Mouse (Mus musculus): ENCODE data around the gene Hist1h3e.

The Hist1h3e gene

DNA sequence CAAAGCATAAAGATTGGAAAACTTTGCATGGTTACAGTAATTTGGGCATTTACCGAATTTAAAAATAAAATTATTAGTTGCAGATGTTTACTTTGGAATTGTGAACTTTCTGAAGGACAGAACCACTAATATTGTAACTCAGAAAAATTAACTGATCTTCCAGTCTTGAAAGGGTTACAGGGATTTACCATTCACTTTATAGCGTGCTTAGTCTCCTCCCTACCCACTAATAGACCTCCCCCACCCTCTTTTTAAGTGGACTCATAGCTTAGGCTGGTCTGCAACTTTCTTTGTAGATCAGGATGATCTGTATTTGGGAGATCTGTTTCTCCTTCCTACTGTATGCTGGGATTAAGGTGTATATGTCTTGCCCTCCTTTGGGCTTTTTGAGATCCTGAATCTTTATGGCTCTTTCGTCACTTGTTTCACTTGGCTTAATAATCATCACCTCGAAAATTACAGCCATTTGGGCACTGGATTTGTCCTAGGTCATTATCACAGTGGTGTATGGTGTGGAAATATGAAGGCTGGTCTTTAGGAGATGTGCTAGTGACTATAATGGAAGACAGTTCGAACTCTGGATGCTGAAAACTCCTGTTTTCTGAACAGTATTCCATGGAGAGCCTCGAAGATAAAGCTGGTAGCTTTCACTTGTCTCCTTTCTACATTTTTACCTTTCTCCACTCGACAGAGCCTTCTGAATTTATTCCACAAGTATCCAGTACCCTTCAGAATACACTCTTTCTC, 25.9 kb downstream of the Hist1h3e start:
- DNase-seq: no peak

DNA sequence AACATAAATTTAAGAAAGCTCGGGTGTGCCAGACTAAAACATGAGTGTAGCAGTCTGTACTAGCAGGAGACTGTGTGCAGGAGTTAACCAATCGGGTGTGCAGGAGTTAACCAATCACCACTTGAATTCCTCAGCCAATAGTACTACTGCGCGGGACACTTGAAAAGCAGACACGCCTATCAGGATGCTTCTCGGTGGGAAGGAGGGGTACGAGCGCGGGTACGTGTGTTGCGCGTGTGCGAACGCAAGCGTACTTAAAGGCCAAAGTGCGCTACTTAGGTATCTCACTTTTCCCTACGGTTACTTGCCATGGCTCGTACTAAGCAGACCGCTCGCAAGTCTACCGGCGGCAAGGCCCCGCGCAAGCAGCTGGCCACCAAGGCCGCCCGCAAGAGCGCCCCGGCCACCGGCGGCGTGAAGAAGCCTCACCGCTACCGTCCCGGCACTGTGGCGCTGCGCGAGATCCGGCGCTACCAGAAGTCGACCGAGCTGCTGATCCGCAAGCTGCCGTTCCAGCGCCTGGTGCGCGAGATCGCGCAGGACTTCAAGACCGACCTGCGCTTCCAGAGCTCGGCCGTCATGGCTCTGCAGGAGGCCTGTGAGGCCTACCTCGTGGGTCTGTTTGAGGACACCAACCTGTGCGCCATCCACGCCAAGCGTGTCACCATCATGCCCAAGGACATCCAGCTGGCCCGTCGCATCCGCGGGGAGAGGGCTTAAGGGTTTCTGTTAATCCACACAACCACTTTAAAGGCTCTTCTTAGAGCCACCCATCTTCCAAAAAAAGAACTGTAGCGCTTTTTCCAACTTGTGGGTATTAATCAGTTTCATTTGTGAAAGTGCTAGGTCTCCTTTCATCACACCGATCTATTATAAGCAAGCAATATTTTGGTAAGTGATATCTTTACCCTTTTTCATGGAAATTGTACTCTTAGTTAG, 26.8 kb downstream of the Hist1h3e start, which contains the start of gene Hist1h3g:
Gene Hist1h3g, plus strand, starts transcription at position 286 of the 939 bp plus-strand sequence.
- peak; percentile 81 to 88 for DNase-seq

DNA sequence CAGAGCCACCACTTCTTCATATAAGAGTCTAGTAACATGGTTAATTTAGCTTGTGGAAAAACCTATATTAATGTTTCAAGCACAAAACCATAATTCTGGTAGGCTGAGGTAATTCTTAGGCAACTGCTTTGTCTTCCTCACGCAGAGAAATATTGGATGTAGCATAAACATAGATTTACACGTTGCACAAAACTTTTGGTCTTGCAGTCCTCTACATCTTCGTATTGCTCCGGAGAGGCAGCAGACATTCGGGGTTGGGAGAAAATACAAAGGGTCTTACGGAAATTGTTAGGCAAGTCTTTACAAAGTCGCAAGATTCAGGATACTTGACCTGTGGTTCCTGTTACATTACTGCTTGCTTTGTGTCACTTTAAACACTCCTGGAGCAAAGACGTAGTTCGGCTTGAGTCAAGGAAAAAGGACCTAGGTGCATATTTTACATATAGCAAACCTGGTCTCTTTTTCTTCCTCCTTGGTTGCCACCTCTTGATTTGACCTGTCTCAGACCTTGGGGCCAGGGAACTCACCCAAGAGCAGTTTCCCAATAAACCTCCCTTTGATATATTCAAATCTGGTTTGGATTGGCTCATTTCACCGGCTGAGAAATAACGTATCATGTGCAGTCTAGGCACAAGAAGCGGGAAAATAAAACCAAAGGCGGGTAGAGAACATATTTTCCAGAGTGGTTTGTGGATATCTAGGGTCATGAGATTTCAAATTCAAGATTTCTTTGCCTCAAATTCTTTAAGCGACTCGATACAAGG, 27.6 kb downstream of the Hist1h3e start:
- no peak for DNase-seq

DNA sequence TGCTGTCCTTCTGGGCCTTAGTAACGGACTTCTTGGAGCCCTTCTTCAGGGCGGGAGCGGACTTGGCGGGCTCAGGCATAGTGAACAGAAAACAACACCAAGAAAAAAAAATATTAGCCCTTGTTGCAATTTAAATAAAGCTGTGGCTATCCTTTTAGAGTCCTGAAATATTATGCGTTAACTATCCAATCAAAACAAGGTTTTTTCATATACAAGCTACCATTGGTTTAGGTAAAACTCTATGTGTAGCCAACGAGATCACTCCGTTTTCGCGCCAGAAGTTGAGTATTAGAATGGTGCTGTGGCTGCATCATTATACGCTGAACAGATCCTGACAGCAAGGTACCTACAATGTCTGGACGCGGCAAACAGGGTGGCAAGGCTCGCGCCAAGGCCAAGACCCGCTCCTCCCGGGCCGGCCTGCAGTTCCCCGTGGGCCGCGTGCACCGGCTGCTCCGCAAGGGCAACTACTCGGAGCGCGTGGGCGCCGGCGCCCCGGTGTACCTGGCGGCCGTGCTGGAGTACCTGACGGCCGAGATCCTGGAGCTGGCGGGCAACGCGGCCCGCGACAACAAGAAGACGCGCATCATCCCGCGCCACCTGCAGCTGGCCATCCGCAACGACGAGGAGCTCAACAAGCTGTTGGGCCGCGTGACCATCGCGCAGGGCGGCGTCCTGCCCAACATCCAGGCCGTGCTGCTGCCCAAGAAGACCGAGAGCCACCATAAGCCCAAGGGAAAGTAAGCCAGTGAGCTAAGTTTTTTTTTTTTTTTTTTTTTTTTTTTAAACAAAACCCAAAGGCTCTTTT, 28.4 kb downstream of the Hist1h3e start, which contains the start of gene Hist1h2af:
Gene Hist1h2af, plus strand, starts transcription at position 347 of the 808 bp plus-strand sequence.
- DNase-seq: peak; percentile 66 to 77

DNA sequence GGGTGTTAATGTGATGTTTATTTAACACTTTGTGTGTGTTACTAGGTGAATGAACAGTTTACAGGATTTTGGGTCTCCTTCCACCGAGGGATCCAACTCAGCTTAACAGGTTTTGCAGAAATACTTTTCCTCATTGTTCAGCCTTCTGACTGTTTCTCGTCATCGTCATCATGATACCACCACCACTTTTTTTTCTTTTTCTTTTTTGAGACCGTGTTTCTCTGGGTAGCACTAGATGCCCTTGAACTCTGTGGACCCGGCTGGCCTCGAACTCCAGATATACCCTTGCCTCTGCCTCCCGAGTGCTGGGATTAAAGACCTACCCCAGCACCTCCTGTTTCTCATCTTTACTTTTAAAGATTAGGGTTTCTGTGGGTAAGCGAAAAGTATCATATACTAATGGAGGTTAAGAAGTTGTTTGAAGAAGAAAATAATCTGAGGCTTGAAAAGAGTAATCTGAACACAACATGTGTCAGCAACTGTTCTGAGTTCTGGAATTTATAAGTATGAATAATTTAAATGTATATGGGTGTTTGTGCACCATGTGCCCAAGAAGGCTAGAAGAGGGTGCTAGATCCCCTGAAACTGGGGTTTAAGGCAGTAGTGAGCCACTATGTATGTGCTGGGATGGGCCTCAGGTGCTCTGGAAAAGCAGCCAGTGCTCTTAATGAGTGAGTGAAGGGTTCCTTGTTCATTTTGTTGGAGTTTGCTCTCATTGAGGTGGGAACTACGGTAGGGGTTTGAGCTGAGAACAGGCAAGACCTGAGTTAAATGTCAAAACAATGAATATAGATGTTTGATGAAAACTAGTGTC, 29.7 kb downstream of the Hist1h3e start:
- DNase-seq: no peak

DNA sequence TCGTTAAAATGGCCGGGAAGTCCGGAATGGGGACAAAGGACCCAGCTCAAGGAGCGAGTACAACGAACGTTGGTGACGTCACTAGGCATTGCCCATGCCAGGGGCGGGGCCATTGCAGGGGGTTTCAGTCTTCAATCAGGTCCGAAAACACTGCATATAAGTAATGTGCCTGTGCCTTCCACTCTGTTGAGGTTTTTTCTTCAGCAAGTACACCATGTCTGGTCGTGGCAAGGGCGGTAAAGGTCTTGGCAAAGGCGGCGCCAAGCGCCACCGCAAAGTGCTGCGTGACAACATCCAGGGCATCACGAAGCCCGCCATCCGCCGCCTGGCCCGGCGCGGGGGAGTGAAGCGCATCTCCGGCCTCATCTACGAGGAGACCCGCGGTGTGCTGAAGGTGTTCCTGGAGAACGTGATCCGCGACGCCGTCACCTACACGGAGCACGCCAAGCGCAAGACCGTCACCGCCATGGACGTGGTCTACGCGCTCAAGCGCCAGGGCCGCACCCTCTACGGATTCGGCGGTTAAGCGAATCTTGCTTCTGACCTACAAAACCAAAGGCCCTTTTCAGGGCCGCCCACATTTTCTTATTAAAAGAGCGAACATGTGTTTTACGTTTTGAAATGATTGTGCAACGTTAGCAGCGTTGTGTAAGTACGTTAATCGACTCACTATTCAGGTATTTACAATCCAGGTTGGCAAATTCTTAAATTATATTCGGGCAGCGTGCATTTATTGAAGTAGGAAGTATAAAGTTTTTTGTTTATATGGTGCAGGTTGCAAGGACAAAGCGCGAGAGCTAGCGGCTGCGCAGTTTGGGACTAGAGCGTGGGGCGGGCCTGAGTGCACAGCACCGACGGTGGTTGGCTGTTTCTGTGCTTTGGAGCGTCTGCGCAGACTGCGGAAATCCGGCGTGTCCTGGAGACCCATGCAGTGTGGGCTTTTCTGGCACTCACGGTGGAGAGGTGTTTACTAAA, 31.0 kb downstream of the Hist1h3e start, which contains the start of gene Hist1h4h:
Gene Hist1h4h, plus strand, starts transcription at position 150 of the 975 bp plus-strand sequence.
- DNase-seq: peak; percentile 95 to 97

DNA sequence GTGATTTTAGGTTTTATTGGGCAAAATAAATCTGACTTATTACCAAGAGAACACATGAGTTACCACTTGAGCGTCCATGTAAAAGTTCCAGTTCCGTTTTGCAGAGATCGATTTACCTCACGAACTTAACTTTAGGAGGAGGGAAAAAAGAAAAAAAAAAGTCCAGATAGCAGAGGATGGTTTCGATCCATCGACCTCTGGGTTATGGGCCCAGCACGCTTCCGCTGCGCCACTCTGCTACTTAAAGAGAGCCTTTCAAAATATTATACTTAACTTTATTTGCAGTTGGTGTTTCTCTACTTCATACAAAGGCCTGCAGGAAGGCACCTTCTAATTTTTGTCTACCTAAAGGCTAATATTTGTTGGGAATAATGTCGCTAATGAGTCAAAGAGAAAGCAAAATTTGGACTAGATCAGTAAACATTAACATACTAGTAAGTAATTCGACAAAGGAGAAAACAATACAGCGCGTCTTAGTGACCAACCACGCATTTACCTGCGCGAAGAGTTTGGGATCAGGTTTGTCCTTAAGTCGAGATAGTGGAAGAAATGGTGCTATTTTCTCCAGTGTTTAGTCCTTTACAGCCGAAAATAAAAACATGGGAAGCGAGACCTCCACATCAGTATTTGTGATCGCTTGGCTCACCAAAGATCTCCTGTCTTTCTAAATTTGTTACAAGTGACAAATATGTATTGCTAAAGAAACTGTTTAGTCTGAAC, 31.8 kb downstream of the Hist1h3e start:
- peak; percentile 43 to 67 for DNase-seq

DNA sequence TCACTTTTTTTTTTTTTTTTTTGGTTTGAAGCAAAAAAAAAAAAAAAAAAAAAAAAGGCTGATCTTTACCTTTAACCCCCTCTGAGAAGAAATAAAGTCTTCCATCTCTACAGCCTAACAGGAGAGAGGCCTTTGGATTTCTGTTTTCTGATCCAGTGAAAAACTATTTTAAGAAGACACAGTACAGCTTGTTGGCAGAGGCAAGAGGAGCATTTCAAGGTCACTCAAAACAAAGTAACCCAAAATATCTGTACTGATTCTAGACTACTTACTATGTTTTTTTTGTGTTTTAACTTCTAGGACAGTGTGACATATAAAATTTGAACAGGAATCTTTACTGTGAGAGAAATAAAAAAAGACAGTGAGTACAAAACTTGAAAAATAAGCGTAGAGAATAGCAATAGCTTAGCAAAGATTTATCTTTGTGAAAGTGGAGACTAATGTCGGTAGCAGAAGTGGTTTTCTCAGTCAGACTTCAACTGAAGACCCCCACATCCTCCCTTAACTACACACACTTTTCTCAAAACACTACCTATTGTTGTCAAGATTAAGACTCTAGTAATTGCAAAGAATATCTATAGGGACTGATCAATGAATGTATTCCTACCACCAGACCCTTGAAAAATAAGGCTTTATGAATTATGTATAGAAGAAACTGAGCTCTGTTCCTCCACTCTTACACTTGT, 32.5 kb downstream of the Hist1h3e start:
- no peak for DNase-seq

DNA sequence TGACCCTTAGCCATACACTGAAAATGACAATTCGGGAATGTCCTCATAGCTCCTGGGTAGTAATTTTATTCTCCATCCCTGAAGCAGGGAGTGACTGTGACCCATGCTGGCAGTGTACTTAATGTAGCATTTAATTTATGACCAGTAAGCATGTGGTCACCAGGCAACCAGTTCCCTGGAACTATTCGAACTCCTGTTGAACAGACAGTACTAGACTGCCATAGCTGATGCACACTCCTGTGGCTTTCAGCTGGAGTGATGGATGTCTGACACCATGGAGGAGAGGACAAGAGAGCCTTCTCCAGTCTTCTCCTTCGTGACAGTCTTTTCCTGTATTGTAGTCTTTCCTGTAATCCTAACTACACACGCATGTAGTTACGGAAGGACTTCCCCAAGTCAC, 33.2 kb downstream of the Hist1h3e start:
- DNase-seq: no peak

DNA sequence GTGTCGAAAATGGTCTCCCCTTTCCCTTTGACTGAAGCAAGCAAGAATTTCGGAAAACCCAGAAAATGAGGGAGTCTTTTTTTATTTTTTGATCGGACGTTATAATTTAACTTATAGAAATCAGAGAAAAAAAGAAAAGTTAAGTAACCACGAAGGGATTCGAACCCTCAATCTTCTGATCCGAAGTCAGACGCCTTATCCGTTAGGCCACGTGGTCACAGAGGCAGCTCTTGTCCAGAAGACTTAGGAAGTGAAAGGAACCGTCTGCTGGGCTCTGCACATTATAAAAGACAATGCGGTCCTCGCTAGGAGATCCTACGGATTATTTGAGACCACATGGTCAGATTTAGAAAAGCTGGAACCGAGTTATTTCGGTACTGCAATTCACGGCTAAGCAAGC, 35.9 kb downstream of the Hist1h3e start:
- peak; percentile 82 to 89 for DNase-seq

DNA sequence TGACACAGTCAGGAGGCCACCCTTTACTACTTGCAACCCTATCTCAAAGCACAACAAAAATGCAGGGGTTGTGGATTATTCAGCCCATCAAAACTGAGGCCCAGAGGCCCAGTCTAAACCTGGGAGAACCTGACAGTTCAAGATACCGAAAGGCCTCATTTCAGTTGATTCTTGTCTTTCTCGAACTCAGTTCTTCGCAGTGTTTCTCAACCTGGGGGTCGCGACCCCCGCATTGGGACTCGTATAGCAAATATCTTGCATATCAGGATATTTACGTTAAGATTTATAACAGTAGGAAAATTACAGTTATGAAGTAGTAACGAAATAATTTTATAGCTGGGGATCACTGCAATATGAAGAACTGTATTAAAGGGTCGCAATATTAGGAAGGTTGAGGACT, 36.3 kb downstream of the Hist1h3e start:
- DNase-seq: no peak

DNA sequence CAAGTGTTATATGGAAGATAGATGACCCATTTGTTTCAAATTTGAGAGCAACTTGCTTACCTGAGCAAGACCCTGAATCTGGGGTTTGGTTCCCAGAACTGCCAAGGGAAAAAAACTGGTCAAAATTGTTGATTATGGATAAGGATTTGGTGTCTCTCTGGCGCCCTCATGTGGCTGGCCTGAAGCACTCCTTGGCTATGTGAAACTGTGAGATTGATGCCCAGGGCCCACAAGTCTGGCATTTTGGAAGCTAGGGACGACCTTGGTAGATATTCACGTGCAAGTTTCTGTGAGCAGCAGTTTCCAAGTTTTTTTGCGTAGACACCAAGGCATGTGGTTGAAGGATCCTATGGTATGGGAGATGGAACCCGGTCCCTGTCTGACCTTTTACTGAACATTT, 37.5 kb downstream of the Hist1h3e start:
- DNase-seq: peak; percentile 73 to 75

DNA sequence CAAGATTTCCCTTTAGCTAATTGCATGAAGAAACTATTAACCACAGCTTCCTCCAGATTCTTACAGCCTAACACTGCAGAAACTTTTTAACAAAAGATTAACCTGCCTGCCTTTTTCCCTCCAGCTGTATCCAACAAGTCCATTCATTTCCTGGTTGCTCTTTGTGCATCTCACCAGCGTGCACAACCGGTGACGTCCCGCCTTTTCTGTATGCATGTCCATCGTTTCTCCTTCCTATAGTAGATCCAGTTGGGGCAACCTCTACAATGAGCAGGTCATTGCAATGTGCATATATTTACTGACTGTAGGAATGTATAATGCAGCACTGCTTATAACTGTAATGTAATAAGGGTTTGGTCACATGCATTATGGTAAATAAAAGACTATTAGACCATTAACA, 38.2 kb downstream of the Hist1h3e start:
- no peak for DNase-seq

DNA sequence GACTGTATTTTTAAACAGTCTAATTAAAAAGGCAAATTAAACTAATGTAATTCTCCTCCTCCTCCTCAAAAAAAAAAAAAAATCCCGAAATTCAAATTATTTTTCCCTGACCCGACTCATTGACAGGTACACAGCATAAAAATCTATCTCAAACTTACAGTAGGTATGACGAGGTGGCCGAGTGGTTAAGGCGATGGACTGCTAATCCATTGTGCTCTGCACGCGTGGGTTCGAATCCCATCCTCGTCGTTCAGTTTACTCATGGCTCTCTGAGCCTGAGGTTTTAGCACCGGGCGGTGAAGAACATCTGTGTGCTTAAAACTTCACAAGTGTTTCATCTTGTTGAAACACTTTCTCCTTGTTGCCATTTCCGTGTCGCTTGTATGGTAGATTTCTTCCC, 40.5 kb downstream of the Hist1h3e start:
- peak; percentile 64 to 78 for DNase-seq

DNA sequence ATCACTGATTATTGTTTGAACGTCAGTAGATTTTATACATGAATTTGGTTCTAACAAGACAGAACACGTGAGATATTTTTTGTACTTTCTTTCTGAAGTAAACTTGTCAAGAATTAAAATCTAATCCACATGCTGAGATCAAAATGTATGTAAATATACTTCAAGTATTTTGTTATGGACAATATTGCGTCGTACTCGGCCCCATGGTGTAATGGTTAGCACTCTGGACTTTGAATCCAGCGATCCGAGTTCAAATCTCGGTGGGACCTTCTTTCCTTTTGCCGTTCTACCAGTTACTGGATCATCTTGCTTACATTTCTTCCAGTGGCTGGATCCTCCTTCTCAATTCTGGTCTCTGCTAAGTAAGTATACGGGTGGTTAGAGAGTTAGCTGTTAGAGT, 42.8 kb downstream of the Hist1h3e start:
- DNase-seq: peak; percentile 64 to 81

DNA sequence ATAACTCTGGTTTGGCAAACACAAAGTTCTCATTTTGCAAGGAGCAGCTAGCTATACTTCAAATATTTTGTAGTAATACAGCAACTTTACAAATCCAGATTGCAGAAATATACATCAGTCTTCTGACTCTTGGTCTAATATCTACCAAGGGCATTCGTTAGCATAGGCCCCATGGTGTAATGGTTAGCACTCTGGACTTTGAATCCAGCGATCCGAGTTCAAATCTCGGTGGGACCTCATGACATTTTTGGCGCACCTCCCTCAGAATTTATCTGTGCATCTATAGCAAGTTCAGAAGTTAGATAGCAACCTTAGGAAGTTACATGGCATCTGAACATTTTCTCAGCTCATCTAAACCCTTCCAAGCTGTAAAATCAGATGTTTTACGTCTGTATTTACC, 43.3 kb downstream of the Hist1h3e start:
- DNase-seq: peak; percentile 66 to 84

DNA sequence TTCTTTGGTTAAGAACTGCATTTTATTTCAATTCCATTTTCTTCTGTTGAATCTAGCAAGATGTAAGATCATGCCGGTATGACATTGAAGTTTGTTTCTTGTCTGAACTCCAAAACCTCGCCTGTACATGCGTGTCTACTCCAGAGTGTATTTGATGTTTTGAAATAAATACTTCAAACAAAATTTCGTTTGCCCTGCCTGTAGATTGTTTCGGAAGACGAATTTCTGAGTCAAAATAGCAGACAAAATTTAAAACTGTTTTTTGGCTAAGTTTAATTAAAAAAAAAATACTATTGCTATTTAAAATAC, 43.9 kb downstream of the Hist1h3e start:
- DNase-seq: no peak

DNA sequence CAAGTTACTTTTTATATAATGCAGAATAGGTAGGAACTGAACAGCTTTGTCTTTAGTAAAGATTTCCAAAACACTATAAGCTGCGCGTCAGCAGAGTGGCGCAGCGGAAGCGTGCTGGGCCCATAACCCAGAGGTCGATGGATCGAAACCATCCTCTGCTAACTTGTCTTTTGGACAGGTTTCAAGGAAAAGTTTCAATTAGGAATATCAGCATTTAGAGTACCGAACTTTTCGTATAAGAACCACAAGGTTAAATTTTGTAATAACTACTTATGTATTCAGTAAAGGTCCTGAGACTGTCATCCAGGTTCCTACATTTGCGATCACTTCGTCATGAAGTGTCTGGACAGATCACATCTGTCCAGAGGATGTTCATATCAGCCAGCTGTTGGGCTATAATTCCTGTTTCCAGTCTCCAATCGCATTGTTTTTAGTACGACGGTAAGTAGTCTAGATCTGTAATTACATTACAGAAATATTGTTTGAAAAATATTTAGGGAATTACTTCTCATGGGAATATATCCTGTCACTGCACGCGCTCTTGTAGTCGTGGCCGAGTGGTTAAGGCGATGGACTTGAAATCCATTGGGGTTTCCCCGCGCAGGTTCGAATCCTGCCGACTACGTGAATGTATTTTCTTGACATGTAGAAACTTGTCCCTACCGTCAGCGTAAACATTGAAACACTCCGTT, 44.4 kb downstream of the Hist1h3e start:
- DNase-seq: peak; percentile 75 to 90

Data from cerebellum, adult 18-20 months (tissue).